Mouse (Mus musculus): ENCODE results near the gene Gm20532.
A peak's percentile ranks its signal among the peaks of the same experiment; 100 is the strongest.

Gm20532 gene

DNA sequence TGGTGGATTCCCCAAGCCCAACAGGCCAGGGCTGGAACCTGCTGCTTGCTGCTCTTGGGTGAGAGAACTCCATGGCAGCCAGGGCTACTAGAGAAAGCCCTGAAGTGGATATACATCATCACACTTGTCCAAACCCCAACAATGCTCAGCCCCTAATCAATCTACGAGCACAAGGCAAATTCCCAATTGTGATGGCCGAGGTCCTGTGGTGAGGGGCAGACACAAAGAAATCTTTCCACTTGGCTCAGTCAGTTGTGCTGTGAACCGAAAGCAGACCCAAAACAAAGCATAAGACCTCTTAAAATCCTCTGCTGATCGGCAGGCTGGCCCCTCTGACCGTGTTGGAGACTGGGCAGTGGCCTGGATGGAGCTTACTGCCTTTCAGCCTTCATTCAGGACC is 11.6 kb upstream of the Gm20532 start:
- peak; percentile 19 for DNase-seq

DNA sequence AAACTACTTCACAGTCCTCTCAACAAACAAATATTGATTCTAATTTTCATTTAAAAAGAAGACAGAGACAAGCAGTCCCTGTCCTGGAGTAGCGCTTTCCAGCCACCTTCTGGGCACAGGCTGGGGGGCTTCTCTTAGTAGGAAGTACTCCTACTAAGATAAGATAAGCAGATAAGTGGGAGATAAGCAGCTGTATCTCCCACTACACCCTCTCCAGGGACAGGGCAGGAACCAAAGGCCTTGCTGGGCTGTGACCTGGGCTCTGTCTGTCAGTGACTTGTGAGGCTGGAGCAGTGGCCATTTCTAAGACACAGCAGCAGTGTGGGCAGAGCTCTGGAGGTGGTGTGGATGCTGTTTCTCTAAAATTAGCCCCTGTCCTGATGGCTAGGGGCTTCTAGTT is 11.1 kb upstream of the Gm20532 start:
- DNase-seq: no peak

DNA sequence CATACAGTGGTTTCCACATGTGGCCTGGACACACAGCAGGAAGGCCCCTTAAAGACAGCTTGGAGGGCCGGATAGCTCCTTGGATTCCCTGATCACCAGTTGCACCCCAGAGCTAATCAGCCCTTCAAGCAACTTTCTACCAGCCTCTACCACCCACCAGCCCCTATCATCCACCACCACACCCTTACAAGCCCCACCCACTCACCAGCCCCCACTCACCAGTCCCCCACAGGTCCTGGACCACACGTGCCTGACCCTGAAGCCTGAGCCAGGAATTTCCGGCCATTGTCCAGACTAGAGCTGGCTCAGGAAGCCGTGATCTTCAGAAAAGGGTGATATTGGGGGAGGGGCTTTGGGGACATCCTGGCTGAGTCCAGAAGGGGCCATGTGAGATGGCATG is 10.6 kb upstream of the Gm20532 start:
- peak; percentile 44 for DNase-seq

DNA sequence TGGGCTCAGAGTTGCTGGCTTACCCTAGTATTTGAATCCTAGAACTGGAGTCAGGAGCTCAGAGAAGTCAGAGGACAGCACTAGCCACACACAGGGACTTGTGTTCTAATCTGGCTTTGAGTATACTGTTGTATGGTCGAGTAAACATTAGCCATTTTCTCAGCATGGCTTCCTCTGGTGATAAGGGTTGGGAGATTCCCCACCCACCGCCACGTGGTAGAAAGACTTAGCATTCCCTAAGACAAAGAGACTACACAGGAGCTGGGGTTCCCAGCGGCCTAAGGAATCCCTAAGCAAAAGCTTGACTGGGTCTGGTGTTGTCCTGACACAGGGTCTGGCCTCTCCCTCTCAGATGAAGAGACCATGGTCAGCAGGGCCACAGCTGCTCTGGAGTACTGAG is 10.0 kb upstream of the Gm20532 start:
- no peak for DNase-seq

DNA sequence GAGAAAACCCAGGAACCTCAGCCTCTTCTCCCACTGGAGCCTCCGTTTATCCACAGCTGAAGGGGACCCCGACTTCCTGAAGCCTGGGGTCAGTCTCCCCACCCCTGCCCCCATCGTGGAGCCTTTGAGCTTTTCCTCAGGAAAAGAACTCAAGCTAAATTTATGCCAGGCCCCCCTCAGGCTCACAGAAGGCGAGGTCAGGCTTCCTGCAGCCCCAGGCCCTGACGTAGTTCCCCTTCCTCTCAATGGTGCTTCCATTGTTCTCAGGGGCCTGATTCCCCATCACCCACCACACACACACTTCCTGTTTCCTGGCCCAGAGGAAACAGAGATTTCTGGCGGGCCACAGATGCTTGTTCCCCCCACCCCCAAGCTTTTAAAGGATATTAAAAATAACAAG is 8.1 kb upstream of the Gm20532 start:
- DNase-seq: no peak

DNA sequence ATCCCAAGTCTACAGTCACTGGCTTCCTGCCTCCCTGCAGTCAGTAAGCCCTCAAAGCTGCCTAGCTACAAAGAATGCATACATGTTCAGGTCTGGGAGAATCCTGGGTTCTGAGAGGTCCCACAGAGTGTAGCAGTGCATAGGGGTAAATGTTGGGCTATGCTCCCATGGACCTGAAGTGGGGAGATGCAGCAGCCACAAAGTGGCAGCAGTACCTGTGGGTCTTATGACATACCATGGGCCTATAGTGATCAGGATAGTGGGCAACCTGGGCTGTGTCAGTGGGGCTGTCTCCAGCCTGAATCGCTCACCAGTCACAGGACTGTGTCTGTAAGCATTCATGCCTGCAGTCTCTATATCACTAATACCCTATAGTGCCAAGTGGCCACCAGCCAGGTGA is 6.7 kb upstream of the Gm20532 start, which contains the start of gene Egfl7:
Gene Egfl7 (plus strand): TSS at position 301 of the 400 bp plus-strand sequence.
- no peak for DNase-seq

DNA sequence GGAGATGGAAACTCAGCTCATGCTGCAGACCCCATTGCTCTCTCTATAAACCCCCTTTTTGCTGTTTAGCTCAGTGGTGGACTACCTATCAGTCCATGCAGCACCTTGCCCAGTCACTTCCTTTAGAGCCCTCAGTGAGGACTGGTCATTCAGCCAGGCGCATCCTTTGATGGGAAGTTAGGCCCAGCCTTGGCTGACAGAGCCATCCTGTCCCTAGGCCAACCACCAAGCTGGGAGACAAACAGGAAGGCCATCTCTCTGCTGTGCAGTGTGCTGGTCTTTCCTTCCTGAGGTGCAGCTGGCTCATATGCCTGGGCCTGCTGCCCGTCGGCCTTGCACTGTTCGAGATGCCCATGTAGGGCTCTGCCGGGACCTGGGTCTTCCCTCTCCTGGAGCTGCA is 5.7 kb upstream of the Gm20532 start:
- no peak for DNase-seq

DNA sequence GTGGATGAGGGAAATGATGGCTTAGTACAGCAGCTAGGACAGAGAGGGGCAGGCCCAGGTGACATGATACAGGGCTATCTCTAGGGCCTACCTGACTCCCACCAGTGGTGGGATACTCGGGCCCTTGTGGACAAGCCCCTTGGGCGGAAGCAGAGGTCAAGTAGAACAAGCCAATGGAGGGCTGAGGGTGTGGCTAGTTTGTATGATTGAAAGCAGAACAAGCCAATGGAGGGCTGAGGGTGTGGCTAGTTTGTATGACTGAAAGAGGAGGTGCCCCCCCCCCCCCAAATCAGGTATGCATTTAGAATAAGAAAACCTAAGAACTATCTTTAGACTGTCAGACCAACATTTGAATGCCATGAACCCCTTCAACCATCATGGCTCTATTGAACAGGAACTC is 4.2 kb upstream of the Gm20532 start:
- no peak for DNase-seq

DNA sequence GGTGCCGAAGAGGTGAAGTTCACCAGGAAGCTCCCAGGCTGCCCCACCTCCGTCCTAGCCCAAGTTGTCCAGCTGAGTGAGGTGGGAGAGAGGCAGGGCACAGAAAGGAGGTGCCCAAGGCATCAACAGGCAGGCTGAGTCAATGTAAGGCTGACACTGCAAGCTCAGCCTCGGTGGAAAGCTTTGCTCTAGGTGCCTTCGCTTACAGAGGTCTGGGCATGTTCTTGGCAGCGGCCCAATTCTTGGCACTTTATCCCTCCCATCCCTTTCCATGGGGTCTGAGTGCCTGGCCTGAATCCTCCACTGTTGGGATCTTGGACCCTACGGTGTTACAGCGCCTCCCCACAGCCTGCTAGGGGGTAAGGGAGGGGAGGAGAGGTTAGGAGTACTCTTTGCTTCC is 3.7 kb upstream of the Gm20532 start:
- no peak for DNase-seq

DNA sequence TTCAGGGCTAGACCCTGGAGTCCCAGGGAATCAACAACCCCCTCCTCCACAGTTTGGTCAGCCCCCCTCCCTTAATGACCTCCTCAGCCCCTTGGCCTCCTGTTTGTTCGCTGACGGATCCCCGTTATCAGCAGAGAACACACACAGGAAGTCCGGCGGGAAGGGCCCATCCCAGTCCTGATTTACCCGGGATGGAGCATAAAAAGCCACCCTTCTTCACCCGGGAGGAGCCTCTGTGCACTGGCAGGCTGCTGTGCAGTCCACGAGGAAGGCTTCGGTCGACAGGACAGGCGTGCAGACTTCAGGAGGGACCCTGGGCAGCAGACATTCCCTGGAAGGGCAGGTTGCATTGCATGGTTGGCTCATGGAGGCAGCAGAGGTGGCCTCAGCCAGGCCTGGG is 2.8 kb upstream of the Gm20532 start:
- no peak for DNase-seq

DNA sequence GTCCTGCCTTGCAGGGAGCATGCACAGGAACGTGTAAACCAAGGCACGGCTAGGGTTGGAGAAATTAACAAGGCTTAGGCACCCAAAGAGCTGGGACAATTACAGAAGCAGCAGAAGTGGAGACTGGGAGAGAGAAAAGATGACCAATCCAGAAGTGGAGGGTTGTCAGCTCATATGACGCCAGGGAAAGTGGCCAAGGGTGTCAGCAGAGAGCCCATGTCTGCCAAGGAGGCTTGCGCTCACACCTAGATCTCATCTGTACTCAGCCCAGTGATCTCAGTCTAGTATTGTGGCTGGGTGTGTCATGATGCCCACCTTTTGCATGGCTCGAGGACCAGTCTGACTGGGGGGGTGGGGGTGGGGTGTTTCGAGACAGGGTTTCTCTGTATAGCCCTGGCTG is 726 bp upstream of the Gm20532 start:
- DNase-seq: no peak

DNA sequence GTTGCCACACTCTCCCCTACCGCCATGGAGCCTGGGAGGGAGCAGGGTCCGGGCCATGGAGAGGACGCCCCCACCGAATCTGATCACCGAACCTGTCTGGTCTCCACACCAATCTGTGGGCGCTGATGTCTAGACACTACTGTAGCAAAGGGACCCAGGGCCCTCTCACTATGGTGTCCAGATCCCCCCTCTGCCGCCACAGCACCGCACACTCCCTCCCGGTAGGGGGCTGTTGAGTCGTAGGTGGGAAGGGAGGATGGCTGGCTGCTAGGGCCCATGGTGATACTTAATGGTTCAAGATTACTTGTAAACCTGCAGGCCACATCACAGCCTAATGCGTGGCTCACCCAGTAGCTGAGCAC is 586 bp downstream of the Gm20532 start:
- DNase-seq: peak; percentile 62

DNA sequence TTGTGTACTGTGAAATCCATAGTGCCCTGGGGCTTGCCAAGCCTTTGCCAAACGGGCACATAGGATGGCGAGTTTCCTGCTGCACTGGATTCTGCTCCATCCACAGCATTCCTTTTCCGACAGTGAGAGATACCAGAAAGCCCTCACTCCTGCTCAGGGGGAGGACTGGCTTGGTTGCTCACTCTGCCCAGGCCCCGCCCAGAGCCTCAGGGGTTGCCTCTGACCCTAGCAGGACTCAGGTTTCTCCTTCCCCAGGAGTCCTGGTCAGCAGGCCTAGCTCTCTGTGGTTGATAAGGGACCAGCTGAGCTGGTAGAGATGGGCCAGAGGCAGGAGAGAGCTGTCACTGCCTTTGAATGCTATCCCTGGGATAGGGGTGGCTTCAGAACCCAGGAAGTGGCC is 2.1 kb downstream of the Gm20532 start:
- DNase-seq: no peak

DNA sequence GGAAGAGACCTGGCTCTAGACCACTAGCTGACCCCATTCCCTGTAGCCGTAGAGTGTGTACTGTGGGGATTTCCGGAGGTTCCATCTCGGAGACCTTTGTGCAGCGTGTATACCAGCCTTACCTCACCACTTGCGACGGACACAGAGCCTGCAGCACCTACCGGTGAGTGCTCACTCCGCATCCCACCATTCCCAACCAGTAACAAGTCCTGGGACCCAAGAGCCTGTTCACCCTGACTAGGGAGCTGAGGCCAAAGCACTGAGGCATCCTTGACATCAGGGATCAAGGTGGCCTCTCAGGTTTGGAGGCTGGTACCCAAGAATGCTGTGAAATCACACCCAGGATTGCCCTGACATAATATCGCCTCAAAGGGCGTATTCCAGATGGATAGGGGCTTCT is 2.8 kb downstream of the Gm20532 start:
- no peak for DNase-seq

DNA sequence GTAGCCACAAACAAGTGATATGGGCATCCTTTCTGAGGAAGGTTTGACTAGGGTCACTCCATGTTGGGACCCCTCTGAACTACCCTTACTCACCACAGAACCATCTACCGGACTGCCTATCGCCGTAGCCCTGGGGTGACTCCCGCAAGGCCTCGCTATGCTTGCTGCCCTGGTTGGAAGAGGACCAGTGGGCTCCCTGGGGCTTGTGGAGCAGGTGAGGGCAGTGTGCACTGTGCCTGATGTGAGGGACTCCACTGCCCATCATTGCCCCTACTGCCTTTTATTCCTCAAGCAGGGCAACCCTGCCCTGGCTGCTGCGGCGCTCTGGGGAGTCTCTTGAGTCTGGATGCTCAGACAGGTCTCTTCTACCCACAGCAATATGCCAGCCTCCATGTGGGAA is 3.8 kb downstream of the Gm20532 start:
- no peak for DNase-seq

DNA sequence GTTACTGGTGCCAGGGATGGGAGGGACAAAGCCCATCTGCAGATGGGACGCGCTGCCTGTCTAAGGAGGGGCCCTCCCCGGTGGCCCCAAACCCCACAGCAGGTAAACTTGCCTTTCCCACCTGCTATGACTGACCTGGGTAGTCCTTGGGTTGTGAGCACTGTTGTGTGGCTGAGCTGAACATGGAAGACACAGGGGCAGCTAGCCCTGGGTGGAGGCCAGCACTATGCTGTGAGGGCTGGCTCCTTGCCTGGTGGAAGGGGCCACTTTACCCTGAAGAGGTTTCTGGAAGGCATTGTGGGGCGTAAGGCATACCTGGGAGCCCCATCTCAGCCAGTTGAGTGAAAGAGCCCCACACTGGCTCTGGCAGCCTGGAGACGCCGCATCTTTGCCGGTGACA is 4.5 kb downstream of the Gm20532 start:
- no peak for DNase-seq

DNA sequence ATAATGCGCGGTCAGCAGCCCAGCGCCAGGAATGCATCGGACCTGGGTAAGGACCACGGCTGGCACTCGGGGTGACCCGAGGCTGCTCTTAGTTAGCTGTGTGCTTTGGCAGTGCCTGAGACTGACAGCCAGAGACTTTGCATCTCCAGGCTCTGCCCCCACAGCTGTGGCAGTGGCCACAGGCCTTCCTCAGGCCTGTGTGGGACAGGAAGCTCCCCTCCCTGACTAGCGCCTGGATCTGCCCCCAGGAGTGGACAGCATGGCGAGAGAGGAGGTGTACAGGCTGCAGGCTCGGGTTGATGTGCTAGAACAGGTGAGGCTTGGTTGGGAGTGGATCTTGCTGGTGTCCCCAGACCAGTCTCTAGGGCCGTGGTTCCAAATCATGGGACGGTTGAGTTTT is 5.0 kb downstream of the Gm20532 start:
- no peak for DNase-seq

DNA sequence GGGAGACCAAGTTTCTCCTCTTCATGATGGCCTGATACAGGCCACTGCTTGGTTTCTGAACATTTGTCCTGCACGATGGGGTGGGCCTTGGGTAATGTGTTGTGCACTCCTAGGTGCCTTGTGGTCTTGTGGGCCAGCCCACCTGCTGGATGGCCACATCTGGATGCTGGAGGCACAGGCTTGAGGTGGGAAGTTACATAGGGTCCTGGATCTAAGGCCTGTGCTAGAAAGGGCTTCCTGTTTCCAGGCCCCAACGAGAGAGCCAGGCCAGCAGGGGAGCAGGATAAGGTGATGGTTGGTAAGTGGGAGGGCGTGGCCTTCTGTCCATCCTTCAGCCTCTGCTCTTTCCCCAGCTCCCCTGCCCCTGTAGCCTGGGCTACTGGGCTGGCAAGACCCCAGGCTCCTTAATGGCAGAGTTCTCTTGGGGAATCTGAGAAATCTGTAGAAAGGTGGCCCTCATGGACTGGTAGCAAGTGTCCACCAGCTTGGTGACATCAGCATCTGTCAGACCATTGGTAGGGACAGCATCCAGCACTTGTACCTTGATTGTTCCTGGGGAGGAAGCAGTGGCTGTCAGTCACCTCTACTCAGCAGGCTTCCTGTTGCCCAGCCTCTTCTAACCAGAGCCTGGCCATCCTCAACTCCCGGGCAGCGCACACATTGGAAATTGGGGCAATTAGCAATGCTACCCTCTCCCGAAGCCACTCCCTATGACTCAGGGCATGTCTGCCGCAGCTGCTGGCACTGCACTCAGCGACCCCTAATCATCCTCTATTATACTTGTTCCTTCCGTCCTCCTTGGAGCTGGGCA is 7.0 kb downstream of the Gm20532 start:
- no peak for DNase-seq

DNA sequence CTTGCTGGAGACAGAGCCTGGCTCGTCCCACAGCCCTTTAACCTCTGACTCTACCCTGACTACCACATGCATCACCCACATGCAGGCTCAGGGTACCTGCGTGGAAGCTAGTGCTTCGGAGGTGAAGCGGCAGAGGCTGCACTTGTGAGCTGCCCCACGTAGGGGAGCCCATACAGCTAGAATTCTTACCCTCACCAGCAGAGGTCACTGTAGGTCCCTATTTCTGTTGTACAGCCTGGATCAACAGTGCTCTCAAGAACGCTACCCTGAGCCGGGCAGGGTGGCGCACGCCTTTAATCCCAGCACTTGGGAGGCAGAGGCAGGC is 7.5 kb downstream of the Gm20532 start:
- DNase-seq: peak; percentile 59

DNA sequence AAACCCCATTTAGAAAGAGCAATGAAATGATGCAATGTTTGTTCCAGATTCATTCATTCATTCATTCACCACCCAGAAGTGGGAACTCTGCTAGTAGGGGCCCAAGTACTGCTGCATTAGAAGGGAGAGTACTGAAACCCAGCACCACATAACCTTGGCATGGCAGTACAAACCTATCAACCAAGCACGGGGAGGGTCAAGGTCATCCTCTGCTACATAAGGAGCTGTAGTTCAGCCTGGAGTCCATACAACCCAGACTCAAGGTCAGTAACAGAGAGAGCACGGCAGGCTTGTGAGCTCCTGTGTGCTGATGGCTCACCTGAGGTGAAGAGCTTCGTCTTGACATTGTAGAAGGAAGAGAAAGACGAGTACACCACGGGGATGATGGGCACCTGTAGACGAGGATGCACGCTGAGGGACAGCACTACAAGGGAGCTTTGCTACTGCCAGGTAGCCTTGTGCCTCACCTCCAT is 8.1 kb downstream of the Gm20532 start:
- DNase-seq: no peak

DNA sequence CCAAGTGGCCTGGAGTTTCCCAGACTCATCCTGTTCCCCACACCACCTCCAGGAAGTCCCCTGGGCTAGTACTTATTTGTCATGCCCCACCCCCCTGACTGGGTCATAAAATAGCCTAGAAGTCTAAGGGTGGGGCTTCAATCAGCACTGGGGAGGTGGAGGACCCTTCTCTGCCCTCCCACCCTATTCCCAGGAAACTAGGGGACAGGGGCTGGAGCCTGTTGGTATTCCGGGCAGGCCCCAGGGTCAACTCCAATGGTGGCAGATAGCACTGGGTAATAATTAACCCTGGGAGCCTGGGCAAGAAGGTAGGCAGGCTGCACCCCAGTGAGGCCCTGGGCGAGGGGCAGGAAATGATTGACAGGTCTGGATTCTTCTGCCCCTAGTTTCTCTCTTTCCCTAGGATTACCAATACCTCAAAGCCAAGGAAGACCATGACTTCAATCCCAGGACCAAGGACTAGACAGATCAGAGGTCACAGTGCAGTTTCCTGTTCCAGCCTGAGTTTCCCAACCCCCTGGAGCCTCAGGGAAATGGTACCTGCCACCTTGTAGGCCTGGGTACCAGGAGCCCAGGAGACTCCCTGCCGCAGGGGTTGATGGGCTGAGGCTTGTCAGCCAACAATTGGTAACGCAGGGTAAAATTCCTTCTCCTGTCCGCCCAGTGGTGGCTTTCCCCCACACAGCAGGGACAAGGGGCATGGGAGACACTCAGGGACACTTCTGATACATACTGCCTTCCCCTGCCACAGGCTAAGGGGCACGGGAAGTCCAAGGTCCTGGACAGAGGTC is 8.7 kb downstream of the Gm20532 start:
- no peak for DNase-seq

DNA sequence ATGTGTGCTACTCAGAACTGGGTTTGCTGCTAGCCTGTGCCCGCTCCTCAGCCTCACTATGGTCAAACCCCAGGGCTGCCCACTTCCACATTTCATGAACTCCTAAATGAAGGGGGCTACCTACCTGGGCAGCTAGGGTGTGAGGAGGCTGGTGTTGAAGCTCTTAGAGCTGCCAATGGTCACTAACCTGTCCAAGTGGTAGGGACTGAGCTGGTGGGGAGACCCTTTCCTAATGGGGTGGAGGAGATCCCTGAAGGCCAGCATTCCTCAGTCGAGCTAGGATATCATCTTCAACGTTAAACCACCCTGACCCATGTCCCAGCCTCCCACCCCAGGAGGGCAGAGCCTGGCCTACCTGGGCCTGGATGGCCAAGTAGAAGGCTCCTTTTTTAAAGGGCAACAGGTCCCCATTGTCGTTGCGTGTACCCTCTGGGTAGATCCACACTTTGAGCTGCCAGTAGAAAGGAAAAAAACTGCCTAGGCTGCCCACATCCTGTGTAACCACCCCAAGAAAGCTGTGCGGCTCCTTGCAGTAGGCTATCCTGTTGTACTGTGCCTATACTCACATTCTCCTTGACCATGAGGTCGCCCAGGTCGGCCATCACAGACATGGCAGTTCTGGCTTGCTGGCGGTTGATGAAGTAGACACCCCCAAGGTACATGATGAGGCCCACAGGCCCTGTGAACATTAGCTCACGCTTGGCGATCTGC is 9.4 kb downstream of the Gm20532 start:
- DNase-seq: no peak

DNA sequence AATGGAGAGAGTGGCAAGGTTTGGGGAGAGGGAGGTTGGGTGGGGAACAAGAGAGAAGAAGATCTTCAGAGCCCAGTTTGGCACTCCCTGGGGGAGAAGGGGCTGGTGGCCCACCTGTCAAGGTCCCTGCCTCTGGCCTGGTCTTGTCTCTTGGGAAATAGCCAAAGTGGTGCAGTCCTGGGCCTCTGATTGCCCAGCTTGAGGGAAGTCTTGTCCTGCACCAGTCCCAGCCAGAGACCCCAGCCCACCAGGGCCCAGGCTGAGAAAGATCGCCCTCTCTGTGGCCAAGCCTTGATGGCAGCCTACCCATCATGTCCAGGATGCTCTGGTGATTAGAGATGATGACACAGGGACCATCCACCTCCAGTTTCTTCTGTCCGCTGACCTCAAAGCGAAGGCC is 10.5 kb downstream of the Gm20532 start:
- no peak for DNase-seq

DNA sequence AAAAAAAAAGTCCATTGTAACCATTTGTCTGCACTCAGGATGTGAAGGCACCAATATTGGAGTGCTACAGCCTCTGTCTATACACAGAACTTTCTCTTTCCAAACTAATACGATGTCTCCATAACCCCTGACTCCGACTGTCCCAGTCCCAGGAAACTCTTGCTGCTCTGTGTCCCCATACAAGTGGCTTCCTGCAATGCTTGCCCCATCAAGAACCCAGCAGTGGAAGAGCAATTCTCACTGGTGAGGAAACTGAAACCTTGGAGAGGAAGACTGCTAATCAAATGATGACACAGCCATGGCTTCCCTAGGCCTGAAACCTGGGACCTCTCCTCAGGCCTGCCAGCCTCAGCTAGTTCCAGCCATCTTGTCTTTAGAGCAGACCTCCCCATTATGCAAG is 11.4 kb downstream of the Gm20532 start:
- no peak for DNase-seq
